Mouse (Mus musculus) c-Kit-positive CD71-positive TER-119-negative erythroid progenitor cells, embryonic 14.5 days (primary cell): ENCODE results near the gene Lta.

Experiments
- DNase-seq: peaks from one replicate; pipeline ENCODE4 v3.0.0-alpha.2; 2013; ENCODE audit warnings: low read depth

Lta gene

DNA sequence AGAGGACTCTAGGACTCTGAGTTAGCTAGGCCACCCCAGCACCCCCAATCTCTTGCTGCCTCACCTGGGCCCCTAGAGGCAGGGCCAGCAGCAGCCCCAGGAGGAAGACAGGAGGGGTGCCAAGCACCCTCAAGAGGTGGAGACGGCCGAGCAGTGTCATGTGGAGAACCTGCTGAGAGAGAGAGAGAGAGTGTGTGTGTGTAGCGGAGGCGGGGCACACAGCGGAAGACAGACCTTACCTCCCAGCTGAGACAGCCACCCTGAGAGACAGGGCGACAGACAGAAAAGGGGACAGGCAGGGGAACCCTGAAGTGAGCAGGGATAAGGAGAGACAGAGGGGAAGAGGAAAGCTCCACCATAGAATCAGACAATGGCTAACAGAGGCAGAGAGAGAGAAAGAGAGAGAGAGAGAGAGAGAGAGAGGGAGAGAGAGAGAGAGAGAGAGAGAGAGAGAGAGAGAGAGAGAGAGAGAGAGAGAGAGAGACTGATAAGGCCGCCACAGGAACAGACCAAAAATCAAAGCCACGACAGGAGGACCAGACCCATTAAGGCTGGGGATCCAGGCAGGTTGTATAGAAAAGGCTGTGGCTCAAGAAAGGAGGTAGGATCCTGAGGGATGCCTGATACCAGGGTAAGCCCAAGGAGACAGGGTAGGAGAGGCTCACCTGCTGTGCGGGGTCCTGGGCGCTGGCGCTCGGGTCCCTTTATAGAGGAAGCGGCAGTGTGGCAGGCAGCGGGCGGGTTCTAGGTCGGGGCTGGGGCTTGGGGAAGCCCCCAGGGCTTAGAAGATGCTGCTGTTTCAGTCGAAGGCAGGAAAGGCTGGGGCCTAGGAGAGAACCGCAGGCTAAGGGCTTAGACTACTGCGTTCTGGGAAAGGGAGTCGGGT is at the start of gene Lta:
Lta (minus strand) TSS at position 858 of the 886 bp plus-strand sequence.
- no peak for DNase-seq

DNA sequence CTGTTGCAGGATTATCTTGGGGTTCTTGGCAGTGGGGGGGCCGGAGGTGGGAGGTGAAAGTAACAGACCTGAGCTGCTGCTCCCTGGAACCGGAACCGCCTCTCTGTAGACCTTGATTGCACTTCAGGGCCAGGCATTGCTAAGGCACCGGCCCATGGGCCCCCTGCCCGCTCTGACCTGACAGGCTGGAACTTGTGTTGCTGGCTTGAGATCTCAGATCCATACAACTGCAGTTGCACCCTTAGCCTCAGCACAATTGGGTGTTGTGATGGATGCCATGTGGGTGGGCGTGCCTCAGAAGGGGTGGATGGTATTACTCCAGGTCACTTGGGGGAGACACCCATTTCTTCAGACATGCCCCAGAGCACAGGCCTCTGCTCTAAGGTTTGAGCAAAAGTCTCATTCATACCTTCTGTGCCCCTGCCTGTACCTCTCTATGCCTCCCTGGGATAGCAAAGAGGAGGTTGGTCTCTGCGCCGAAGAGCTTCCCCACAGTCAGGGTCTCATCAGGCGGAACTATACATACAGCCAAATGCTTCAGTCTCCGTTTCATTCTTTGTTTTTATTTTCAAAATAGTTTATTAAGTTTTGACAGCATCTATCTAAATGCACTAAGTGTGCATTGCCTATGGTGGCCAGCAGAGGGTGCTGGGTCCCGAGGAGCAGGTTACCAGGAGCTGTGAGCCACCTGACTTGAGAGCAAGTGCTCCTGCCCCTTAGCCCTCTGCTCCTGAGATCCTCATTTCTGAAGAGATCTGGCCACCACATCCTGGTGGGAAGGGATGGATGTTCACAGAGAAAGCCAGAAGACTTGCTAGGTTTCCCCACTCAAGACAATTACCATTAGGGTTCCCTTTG is 49.3 kb upstream of the Lta start:
- peak; percentile 59 for DNase-seq

DNA sequence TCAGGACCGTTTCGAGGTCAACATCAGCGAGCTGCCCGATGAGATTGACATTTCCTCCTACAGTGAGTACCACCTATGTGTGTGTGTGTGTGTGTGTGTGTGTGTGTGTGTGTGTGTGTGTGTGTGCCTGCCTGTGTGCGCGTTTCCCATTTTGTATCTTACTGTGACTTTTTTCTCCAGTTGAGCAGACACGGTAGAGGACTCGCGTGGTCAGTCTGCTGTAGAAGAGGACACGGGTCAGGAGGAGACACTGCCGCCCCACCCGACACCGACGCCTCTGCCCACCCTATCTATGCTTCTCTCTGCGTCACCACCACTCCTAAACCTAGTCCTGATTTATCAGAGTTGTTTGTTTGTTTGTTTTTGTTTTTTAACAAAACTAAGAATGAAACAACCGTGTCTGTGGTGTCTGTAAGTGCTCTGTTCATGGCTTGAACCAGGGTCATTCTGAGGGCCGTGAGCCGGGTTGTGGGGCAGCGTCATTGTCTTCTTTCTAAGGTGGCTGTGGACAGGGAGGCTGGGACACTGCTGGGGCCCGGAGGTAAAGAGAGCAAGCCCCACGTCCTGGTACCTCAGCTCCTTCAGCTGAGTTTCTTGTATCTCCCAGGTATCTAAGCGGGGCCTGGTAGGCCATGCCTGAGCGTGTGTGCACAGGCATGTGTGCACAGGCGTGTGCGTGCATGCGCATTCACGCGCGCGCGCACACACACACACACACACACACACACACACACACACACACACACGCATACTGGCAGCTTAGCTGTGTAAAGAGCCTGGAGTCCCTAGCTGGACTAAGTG is 48.3 kb upstream of the Lta start:
- DNase-seq, result no peak

DNA sequence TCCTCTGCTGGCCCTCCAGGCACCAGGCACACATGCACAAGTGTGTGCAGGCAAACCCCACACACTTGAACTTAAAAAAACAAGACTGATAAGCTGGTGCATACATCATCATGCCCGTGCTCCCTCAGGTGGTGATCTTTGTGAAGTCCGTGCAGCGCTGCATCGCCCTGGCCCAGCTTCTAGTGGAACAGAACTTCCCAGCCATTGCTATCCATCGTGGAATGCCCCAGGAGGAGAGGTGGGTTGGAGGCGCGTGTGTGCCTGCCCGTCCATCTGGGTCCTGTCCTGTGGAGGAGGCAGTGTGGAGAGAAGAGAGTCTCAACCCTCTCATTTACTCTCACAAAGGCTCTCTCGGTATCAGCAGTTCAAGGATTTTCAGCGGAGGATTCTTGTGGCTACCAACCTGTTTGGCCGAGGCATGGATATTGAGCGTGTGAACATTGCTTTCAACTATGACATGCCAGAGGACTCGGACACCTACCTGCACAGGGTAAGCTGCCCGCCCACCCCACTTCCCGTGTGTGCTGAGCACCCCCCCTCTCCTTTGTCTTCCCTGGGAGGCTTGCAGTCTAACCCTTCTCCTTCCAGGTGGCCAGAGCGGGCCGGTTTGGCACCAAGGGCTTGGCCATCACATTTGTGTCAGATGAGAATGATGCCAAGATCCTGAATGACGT is 47.6 kb upstream of the Lta start:
- no peak for DNase-seq

DNA sequence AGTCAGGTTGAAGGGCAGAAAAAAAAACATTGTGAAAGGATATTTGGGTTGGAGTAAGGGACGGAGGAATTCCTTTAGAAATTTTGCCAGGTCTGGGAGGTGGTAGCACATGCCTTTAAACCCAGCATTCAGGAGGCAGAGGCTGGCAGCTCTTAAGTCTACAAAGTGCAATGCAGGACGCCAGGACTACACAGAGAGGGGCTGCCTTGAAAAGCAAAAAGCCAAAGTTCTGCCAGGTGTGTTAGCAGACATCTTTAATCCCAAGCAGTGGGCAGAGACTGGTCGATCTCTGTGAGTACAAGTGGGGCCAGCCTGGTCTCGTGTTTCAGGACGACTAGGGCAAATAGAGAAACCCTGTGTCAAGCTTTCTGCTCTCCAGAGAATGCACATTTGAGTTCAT is 46.8 kb upstream of the Lta start:
- DNase-seq, result no peak

DNA sequence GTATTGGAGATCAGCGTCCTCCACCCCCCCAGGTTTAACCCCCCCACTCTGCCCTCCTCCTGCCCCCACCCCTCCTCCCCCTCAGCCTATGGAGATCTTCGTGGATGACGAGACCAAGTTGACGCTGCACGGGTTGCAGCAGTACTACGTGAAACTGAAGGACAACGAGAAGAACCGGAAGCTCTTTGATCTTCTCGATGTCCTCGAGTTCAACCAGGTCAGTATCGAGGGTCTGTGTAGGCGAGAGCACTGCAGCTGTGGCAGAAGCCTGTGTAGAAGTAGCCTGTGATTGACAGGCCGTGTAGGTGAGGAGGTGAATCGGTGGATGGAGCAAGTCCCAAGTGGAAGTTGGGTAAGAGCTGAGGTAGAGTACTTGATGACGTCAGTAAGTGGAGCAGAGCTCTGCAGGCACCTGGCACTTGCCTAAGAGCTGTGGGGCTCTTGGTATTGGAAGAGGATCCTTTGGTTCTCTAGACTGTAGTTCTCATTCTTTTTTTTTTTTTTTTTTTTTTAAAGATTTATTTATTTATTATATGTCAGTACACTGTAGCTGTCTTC is 46.1 kb upstream of the Lta start:
- DNase-seq, result no peak

DNA sequence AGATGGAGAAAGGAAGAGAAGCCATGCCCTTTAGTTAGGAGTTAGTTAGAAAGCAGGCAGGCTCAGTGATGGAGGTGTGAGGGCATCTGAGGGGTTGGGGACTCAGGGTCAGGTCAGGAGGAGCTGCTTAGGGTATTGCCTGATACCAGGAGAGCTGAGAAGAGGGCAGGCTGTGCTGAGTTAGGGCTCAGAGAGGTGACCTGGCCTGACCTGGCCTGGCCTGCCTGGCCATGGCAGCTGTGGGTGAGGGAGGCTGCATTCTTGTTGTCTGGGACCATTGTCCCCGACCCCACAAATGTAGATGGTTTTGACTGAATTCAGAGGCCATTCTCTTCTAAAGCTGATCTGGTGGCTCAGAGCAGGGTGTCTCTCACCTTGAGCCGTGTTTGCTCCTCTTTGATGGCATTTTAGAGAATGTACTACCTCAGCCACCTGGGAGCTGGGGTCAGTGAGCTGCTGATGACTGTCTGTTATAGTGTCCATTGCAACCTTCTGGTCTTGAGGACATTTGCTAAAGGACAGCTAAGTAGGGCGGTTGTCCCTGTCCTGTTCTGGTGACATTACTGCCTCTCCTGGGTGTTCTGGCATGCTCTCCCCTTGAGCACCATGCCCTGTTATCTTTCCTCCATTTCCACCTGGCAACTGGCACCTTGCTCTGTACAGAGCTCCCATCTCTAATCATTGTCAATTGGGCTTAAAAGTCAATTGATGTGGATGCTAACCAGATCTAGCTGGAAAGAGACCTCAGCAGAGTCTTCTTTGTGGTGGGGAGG is 45.4 kb upstream of the Lta start:
- DNase-seq, result no peak

DNA sequence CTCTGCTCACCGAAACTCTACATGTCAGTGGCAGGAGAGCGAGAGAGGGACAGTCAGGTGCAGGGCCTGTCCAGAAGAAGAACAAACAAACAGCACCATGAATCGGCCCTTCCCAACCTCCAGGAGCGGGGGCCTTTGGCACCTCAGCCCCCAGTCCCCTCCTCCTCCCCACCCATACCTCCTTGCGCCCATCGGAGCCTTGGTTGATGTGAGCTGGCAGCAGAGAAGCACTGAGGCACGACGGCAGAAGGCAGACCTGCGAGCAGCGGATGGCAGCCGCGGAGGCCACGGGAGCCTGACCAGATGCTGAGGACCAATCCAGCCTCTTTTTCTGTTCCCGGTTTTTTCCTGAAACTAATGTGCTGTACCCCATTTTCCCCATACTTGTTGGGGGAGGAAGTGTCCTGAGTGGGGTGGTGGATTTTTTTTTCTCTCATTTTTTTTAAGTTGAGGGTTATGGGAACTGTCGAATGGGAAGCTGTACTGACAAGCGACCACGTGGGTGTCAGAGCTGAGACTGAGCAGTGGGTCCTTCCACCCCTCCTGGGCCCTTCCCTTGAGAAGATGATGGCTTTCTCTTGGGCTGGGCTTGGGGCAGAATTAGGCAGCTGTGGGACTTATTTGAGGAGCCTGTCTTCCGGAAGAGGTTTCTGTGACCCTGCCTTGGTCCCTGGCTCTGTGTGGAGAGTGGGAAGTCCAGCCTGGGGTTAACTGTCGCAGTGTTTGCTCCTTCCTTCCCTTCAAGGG is 44.5 kb upstream of the Lta start:
- no peak for DNase-seq

DNA sequence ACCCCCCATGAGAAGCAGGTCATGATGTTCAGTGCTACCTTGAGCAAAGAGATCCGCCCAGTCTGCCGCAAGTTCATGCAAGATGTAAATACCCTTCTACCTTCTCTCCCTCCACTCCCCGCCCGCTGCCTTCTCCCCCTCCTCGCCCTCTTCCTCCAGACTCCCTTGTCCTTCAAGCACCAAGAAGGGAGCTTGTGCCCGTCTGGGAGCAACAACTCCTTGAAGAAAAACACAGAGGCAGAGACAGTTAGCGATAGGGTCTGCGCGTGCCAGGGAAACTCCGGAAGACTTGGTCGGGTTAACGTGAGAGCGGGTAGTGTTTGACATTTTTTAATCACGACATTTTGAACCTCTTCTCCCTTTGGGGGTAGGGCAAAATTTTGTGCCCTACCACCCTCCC is 43.8 kb upstream of the Lta start:
- DNase-seq, result no peak

DNA sequence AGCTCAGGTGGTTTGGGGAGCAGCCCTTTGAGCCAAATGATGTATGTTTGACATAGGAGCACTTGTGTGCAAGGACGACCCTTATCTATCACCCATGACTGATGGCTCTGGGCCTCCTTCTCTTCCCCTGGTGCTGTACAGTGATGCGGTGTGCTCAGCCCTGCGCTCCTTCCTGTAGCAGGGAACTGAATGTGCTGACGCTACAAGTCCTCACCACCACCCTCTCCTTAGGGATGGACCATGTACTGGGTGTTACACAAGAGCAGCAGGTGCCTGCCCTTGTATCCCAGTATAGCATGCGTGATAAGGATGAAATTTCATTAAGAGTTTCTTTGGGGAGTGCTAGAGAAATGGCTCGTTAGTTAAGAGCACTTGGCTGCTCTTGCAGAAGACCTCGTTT is 42.0 kb upstream of the Lta start:
- DNase-seq, result no peak

DNA sequence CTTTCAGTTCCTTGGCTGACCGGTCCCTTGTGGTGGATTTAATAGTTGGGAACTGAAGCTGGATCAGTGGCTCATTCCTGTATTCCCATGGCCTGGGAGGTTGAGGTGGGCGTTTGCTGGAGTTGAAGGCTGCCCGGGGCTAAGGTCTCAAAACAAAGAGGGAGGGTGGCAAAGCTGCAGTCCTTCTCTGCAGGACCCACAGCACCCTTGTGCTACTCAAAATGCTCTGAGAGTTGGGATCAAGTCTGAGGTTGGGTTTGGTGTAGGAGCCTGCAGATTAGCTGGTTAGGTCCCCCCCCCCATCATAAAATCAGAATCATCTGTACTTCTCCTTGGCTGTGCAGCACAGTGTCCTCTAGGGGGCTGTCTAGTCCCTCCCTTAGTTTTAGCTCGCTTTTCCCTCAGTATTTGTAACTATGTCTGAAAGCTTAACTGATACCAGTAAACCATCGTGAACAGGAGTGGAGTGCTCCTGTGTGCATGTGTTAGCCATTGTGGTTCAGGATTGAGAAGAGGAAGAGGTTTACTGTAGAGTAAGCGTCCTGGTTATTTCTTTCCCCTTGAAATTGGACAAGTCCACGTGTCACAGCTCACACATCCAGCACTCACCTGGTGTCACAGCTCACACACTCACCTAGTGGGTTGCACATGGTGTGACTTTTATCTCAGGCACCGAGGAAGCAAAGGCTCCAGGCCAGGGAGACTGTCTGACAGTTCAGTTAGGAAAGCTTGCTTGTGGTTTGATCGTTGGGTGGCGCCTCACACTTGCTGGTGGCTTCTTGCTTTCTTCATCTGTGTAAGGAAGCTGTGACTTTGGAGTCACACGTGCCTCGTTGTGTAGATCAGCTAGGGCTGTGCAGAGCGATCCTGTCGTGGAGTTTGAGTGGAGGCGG is 40.8 kb upstream of the Lta start:
- no peak for DNase-seq

DNA sequence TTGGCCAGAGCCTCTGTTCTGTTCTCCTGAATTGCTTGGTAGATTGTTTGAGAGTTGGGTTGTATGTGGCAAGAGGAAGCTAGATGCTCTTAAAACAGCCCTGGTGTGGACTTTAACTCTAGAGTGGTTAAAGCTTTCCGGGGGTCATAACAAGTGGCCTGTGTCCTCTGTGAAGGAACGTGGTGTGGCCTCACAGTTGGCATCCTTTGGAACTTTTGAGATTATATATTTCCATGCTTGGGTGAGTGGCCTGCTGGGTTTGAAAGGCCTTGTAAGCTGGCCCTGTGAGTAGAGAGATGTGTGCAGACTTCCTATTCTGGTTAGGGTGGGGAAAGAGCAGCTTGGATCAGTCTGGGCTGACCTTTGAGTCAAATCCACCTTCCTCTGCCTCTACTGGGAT is 39.8 kb upstream of the Lta start:
- DNase-seq, result no peak

DNA sequence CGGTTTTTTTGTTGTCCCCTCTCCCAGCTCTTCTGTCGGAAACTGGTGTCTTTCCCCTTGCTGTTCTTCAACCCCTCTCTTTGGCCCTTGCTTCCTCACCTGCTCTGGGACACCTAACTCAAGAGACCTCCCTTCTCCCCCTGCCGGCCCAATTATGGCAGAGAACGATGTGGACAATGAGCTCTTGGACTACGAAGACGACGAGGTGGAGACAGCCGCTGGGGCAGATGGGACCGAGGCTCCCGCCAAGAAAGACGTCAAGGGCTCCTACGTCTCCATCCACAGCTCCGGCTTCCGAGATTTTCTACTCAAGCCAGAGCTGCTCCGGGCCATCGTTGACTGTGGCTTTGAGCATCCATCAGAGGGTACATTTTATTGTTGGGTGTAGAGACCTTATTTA is 37.9 kb upstream of the Lta start:
- no peak for DNase-seq

DNA sequence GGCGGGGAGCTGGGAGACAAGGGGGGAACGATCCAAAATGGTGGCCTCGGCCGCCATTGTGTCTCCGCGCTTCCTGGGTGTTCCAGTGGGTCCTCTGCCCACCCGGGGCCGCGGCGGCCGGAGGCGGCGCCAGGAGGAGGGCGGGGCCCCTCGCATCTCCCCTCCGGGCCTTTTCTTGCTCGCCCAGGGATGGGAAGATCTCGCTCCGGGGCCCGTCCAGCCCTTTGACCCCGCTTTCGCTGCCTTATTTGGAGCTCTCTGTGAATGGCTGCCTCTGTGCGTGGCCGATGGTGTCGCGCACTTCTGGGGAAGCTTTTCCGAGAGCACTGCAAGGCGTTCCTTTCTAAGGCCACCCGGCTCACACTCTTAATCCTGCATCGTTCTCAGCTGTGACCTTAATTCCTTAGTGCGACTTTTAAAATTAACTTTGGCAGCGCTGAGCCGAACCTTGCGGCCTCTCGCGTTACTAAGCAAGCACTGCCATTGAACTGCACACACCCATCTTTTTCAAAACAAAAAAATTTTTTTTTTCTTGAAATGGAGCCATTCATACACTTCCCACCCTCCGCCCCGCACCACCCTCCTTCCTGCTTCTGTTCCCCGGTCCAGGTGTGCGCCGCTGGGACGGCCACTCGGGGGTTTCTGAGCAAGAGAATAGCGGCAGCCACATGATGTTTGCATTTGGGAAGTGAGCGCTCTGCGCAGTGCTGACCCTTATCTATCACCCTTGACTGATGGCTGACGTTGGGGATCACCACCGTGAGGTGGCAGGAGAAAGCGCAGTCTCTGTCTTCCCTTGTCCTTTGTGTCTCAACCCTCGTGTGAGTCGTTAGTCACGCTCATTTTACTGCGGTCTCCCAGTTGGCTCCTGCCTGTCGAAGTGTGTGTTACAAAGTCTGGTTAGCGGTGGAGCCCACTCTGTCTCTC is 37.1 kb upstream of the Lta start:
- peak; percentile 66 for DNase-seq

DNA sequence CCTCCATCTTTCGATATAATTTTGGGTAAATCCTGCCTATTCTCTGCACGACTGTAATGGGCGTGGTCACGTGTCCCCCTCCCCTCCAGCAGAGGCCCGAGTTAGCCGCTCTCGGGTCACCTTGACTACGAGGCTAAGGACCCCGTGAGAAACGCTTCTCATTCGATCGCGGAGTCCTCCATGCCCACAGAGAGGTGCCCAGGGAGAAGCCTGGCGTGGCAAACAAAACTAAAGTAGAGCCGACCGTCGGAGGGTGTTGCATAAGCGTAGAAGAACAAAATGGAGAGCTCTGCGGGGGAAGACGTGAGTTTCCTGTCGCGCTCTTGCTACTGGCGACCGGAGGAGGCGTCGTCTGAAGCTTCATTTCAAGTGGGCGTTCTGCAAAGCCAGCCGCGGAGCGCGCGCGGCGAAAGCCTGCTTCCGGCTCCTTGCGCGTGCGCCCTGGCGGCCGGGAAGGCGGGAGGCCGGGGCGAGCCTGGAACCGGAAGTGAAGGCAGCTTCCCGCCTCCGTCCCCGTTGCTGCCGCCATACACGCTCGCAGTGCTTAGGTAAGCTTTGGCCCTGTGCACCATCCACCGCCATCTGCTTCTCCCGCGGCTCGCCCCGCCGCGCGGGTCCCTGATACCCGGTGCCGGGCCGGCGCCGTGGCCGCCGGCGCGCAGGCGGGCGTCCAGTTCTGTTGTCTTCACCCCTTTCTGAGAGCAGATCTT is 36.3 kb upstream of the Lta start, which contains the start of gene Ddx39b:
Ddx39b (plus strand) TSS at position 442 of the 710 bp plus-strand sequence.
- peak; percentile 88 for DNase-seq

DNA sequence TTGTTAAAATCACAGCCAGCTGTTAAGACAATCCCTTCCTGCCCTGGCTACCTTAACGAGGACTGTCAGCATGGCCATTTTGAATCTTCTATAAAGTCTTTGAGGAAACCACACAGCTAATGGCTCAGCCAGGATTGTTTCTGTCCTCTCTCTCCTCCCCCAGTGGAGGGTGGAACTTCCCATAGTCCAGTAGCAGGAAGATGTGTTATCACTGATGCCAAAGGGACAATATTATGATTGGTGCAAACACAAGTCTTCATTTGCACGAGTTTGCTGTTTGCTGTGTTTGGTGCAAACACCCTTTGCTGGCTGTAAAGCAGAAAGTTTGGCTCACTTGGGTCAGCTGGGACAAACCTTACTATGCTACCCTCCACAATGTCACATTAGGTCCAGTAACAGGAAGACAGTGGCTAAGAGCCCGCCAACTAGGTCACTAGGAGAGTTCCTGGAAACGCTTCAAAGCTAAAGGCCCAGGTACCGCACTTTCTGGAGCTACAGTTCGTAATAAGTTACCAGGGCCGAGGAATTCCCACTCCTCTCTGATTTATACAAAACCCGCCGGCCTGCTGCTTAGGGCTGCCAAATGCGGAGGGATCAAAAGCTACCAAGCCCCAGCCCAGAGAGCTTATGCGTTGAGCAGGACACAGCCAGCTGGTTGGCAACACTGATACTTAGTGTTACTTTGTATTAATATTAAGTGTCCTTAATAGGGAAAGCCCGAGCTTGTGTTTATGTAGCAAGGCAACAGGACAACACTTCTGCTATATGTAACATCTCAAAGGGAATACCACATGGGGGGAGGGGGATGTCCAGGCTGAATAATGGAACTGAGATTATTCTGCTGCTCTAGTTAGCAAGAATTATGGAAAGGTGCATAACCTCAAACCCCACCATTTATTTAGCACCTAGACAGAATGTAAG is 35.5 kb upstream of the Lta start:
- no peak for DNase-seq
